Mouse (Mus musculus): ENCODE measurements around the gene Sumf2. TPM values are rescaled to one million over a fixed set of nuclear protein-coding genes. Genes with fewer than 3 reads are reported as not detected.

Gene Sumf2
- polyA plus RNA-seq, 1 experiment from 2014 or later: 47.0 TPM

- WGBS: 2% methylated on average over 44 of the region's 44 CpGs
- Histone ChIP-seq H3K36me3 (ENCODE audit: control insufficient read depth, insufficient read depth, low read length) (no peaks in the 10 kb centered on the region), H3K9ac (ENCODE audit: low read length) (peak within 1 kb of the TSS; percentile 69), H3K4me1 (ENCODE audit: control insufficient read depth, insufficient read depth, low read length) (0 out of 2 replicates have a peak, but pooled peaks cover 6% of the 10 kb centered on the region), H3K9me3 (replicated peaks; ENCODE audit: control insufficient read depth, low read length) (no peaks in the 10 kb centered on the region), H3K4me2 (ENCODE audit: low read depth, low read length) (peak within 1 kb of the TSS; percentile 95), H3K27ac (ENCODE audit: low read length) (no peak within 1 kb of the TSS), H3K27me3 (ENCODE audit: control insufficient read depth, insufficient read depth, low read length) (no peaks in the 10 kb centered on the region), H3K4me3 (replicated peaks; ENCODE audit: low read length) (peak within 1 kb of the TSS; percentile 70)
- ATAC-seq (ENCODE audit: insufficient read depth, low FRiP score): peak; percentile 99
Observed at GRCm38 (mm10) chr5:129895198-129896088, 48.7 kb downstream of the Sumf2 start, which contains the start of gene Zbed5. Gene Zbed5 (plus strand): TSS chr5:129895723.

GRCm38 (mm10) chr5:129898449-129898848 lies 51.7 kb downstream of the Sumf2 start, which contains the start of gene Phkg1:
Gene Phkg1 (minus strand): TSS chr5:129898549.
- Histone ChIP-seq H3K9me3 (replicated peaks; ENCODE audit: control insufficient read depth, low read length) (no peaks in the 10 kb centered on the region), H3K9ac (ENCODE audit: low read length) (no peak within 1 kb of the TSS), H3K36me3 (ENCODE audit: control insufficient read depth, insufficient read depth, low read length) (no peaks in the 10 kb centered on the region), H3K27ac (ENCODE audit: low read length) (no peak within 1 kb of the TSS), H3K4me3 (replicated peaks; ENCODE audit: low read length) (no peak within 1 kb of the TSS), H3K4me2 (ENCODE audit: low read depth, low read length) (no peak within 1 kb of the TSS), H3K4me1 (ENCODE audit: control insufficient read depth, insufficient read depth, low read length) (0 out of 2 replicates have a peak, but pooled peaks cover 6% of the 10 kb centered on the region), H3K27me3 (ENCODE audit: control insufficient read depth, insufficient read depth, low read length) (no peaks in the 10 kb centered on the region)
- 95% methylated on average over 1 of the region's 1 CpGs for WGBS
- no peak for ATAC-seq (ENCODE audit: insufficient read depth, low FRiP score)

- Histone ChIP-seq H3K27me3 (ENCODE audit: control insufficient read depth, insufficient read depth, low read length) (no peaks in the 10 kb centered on the region), H3K9me3 (replicated peaks; ENCODE audit: control insufficient read depth, low read length) (no peaks in the 10 kb centered on the region), H3K9ac (ENCODE audit: low read length) (peak overlapping the region; percentile 87), H3K36me3 (ENCODE audit: control insufficient read depth, insufficient read depth, low read length) (no peaks in the 10 kb centered on the region), H3K4me2 (ENCODE audit: low read depth, low read length) (peak overlapping the region; percentile 84), H3K4me3 (replicated peaks; ENCODE audit: low read length) (peak overlapping the region; percentile 75), H3K27ac (ENCODE audit: low read length) (no peak overlapping the region), H3K4me1 (ENCODE audit: control insufficient read depth, insufficient read depth, low read length) (no peaks in the 10 kb centered on the region)
- ATAC-seq (ENCODE audit: insufficient read depth, low FRiP score): no peak
- 26% methylated on average over 4 of the region's 4 CpGs for WGBS
Observed at GRCm38 (mm10) chr5:129907775-129908174, 61.0 kb downstream of the Sumf2 start.

GRCm38 (mm10) chr5:129908242-129908965 lies 61.6 kb downstream of the Sumf2 start, which contains the start of gene Nupr1l:
Gene Nupr1l (plus strand): TSS chr5:129908540.
- no peaks in the 10 kb centered on the region for H3K36me3 ChIP-seq (ENCODE audit: control insufficient read depth, insufficient read depth, low read length)
- peak within 1 kb of the TSS; percentile 84 for H3K4me2 ChIP-seq (ENCODE audit: low read depth, low read length)
- peak within 1 kb of the TSS; percentile 87 for H3K27ac ChIP-seq (ENCODE audit: low read length)
- peak within 1 kb of the TSS; percentile 87 for H3K9ac ChIP-seq (ENCODE audit: low read length)
- H3K4me1 ChIP-seq (ENCODE audit: control insufficient read depth, insufficient read depth, low read length): no peaks in the 10 kb centered on the region
- peak; percentile 98 for ATAC-seq (ENCODE audit: insufficient read depth, low FRiP score)
- H3K9me3 ChIP-seq (replicated peaks; ENCODE audit: control insufficient read depth, low read length): no peaks in the 10 kb centered on the region
- no peaks in the 10 kb centered on the region for H3K27me3 ChIP-seq (ENCODE audit: control insufficient read depth, insufficient read depth, low read length)
- peak within 1 kb of the TSS; percentile 75 for H3K4me3 ChIP-seq (replicated peaks; ENCODE audit: low read length)
- under 1% methylated on average over 63 of the region's 63 CpGs for WGBS

GRCm38 (mm10) chr5:129909147-129909546 lies 62.4 kb downstream of the Sumf2 start:
- H3K9me3 ChIP-seq (replicated peaks; ENCODE audit: control insufficient read depth, low read length): no peaks in the 10 kb centered on the region
- H3K27ac ChIP-seq (ENCODE audit: low read length): no peak overlapping the region
- peak overlapping the region; percentile 84 for H3K4me2 ChIP-seq (ENCODE audit: low read depth, low read length)
- no peaks in the 10 kb centered on the region for H3K36me3 ChIP-seq (ENCODE audit: control insufficient read depth, insufficient read depth, low read length)
- H3K4me1 ChIP-seq (ENCODE audit: control insufficient read depth, insufficient read depth, low read length): no peaks in the 10 kb centered on the region
- peak overlapping the region; percentile 87 for H3K9ac ChIP-seq (ENCODE audit: low read length)
- ATAC-seq (ENCODE audit: insufficient read depth, low FRiP score): no peak
- WGBS: 66% methylated on average over 9 of the region's 9 CpGs
- peak overlapping the region; percentile 75 for H3K4me3 ChIP-seq (replicated peaks; ENCODE audit: low read length)
- no peaks in the 10 kb centered on the region for H3K27me3 ChIP-seq (ENCODE audit: control insufficient read depth, insufficient read depth, low read length)

- no peaks in the 10 kb centered on the region for H3K36me3 ChIP-seq (ENCODE audit: control insufficient read depth, insufficient read depth, low read length)
- H3K4me2 ChIP-seq (ENCODE audit: low read depth, low read length): no peak overlapping the region
- H3K27ac ChIP-seq (ENCODE audit: low read length): no peak overlapping the region
- no peak for ATAC-seq (ENCODE audit: insufficient read depth, low FRiP score)
- no peaks in the 10 kb centered on the region for H3K27me3 ChIP-seq (ENCODE audit: control insufficient read depth, insufficient read depth, low read length)
- no peaks in the 10 kb centered on the region for H3K4me1 ChIP-seq (ENCODE audit: control insufficient read depth, insufficient read depth, low read length)
- no peak overlapping the region for H3K4me3 ChIP-seq (replicated peaks; ENCODE audit: low read length)
- no peaks in the 10 kb centered on the region for H3K9me3 ChIP-seq (replicated peaks; ENCODE audit: control insufficient read depth, low read length)
- 77% methylated on average over 7 of the region's 7 CpGs for WGBS
- H3K9ac ChIP-seq (ENCODE audit: low read length): no peak overlapping the region
Observed at GRCm38 (mm10) chr5:129909591-129909990, 62.8 kb downstream of the Sumf2 start.

Other genes starting within 250 kb of the Sumf2 start
- gene Zfp11, start 176.9 kb upstream of the Sumf2 start, polyA plus RNA-seq (2015; fragmentation: Nextera tagmentation; extraction: Ambion mirVana): 4.1 and 4.3 TPM in 2 replicates
- gene Sept14, start 138.5 kb upstream of the Sumf2 start, polyA plus RNA-seq (2015; fragmentation: Nextera tagmentation; extraction: Ambion mirVana): not detected in 2 replicates
- gene Mrps17, start 131.5 kb upstream of the Sumf2 start, polyA plus RNA-seq (2015; fragmentation: Nextera tagmentation; extraction: Ambion mirVana): 160 and 174 TPM in 2 replicates
- 86.3 and 103 TPM in 2 replicates for gene Nipsnap2, start 121.9 kb upstream of the Sumf2 start, polyA plus RNA-seq (2015; fragmentation: Nextera tagmentation; extraction: Ambion mirVana)
- 43.4 and 46.6 TPM in 2 replicates for gene Psph, start 59.5 kb upstream of the Sumf2 start, polyA plus RNA-seq (2015; fragmentation: Nextera tagmentation; extraction: Ambion mirVana)
- 800 and 813 TPM in 2 replicates for gene Chchd2, start 40.5 kb downstream of the Sumf2 start, polyA plus RNA-seq (2015; fragmentation: Nextera tagmentation; extraction: Ambion mirVana)
- gene Zbed5, start 48.7 kb downstream of the Sumf2 start, polyA plus RNA-seq (2015; fragmentation: Nextera tagmentation; extraction: Ambion mirVana): 2.4 and 3.7 TPM in 2 replicates
- 0.11 and 0.41 TPM in 2 replicates for gene Phkg1, start 51.6 kb downstream of the Sumf2 start, polyA plus RNA-seq (2015; fragmentation: Nextera tagmentation; extraction: Ambion mirVana)
- 2.7 and 2.9 TPM in 2 replicates for gene Nupr1l, start 61.6 kb downstream of the Sumf2 start, polyA plus RNA-seq (2015; fragmentation: Nextera tagmentation; extraction: Ambion mirVana)
- 19.2 TPM in 2 replicates for gene Vkorc1l1, start 95.0 kb downstream of the Sumf2 start, polyA plus RNA-seq (2015; fragmentation: Nextera tagmentation; extraction: Ambion mirVana)
- 66.0 and 71.7 TPM in 2 replicates for gene Gusb, start 156.1 kb downstream of the Sumf2 start, polyA plus RNA-seq (2015; fragmentation: Nextera tagmentation; extraction: Ambion mirVana)
- gene Asl, start 182.3 kb downstream of the Sumf2 start, polyA plus RNA-seq (2015; fragmentation: Nextera tagmentation; extraction: Ambion mirVana): 46.5 and 47.8 TPM in 2 replicates
- gene Crcp, start 182.3 kb downstream of the Sumf2 start, polyA plus RNA-seq (2015; fragmentation: Nextera tagmentation; extraction: Ambion mirVana): 32.1 and 33.1 TPM in 2 replicates
- 68.7 and 76.4 TPM in 2 replicates for gene Tpst1, start 226.3 kb downstream of the Sumf2 start, polyA plus RNA-seq (2015; fragmentation: Nextera tagmentation; extraction: Ambion mirVana)